Mouse (Mus musculus) ES-Bruce4 (cell line): Measurements from ENCODE around the gene Kcnj5.

Experiments
- CTCF ChIP-seq: IDR thresholded peaks from one replicate; pipeline ENCODE4 v1.8.1; 2011; ENCODE audit warnings: low read depth, low read length
- POLR2A ChIP-seq: IDR thresholded peaks from one replicate; pipeline ENCODE4 v1.8.1; 2011; ENCODE audit warnings: low read length; ENCODE audit not compliant: insufficient read depth

GRCm38 (mm10) chr9:32323610-32324009 lies 20.5 kb downstream of the Kcnj5 start:
- TF ChIP-seq CTCF (no peak), POLR2A (no peak)
